Mouse (Mus musculus) kidney, embryonic 16.5 days (tissue): ENCODE results near the gene Txlnb. TPM values are rescaled to one million over a fixed set of nuclear protein-coding genes. Genes with fewer than 3 reads are reported as not detected.
"Not testable (repeated sequence)": the region's sequence is repeated elsewhere in the genome, so short reads cannot be mapped to it uniquely, and the experiment has no call there.

Experiments used
- ATAC-seq: fragments of 200-750 bp; cut with Nextera tagmentation; 2 replicates; pipeline ENCODE4 v1.8.0; 2017; ENCODE audit warnings: moderate TSS enrichment; ENCODE audit not compliant: low FRiP score, low TSS enrichment
- H3K27ac ChIP-seq: fragments of 300-500 bp; sonication (generic); 2 replicates; pipeline ENCODE4 v1.5.1; 2014; ENCODE audit warnings: low read length
- H3K27me3 ChIP-seq: fragments of 300-500 bp; sonication (generic); 2 replicates; pipeline ENCODE4 v1.6.1; 2014; ENCODE audit warnings: low read length, control low read depth, mixed read lengths; ENCODE audit not compliant: insufficient read depth
- H3K36me3 ChIP-seq: fragments of 300-500 bp; sonication (generic); 2 replicates; pipeline ENCODE4 v1.6.1; 2014; ENCODE audit warnings: low read length, control low read depth, mixed read lengths; ENCODE audit not compliant: insufficient read depth
- H3K4me1 ChIP-seq: fragments of 300-500 bp; sonication (generic); 2 replicates; pipeline ENCODE4 v1.6.1; 2014; ENCODE audit warnings: low read length, control low read depth, mixed read lengths; ENCODE audit not compliant: insufficient read depth
- H3K4me2 ChIP-seq: fragments of 300-500 bp; sonication (generic); replicated peaks from 2 replicates; pipeline ENCODE4 v1.6.1; 2014; ENCODE audit warnings: low read depth, low read length
- H3K4me3 ChIP-seq: fragments of 300-500 bp; sonication (generic); 2 replicates; pipeline ENCODE4 v1.5.1; 2014; ENCODE audit warnings: mild to moderate bottlenecking, low read length
- H3K9ac ChIP-seq: fragments of 300-500 bp; sonication (generic); replicated peaks from 2 replicates; pipeline ENCODE4 v1.6.1; 2014; ENCODE audit warnings: low read length
- H3K9me3 ChIP-seq: fragments of 300-500 bp; sonication (generic); 2 replicates; pipeline ENCODE4 v1.6.1; 2016; ENCODE audit warnings: low read length, control low read depth
- WGBS: fragments of 180-500 bp; shearing (Covaris S2); extraction: QIAGEN DNeasy Blood & Tissue Kit; methylation state at CpG from one replicate; pipeline ENCODE4 v1.1.7; 2014; 5-methylcytosine and 5-hydroxymethylcytosine counted together
- polyA plus RNA-seq: library from polyadenylated mRNA; unstranded; fragments of >200 nt; fragmentation: Nextera tagmentation; extraction: Ambion mirVana; gene quantifications from 2 replicates; pipeline ENCODE4 v1.2.1, GENCODE M21; 2015

Gene Txlnb
- polyA plus RNA-seq, 1 experiment from 2014 or later: 0.91 TPM

GRCm38 (mm10) chr10:17801788-17802187 lies 5.8 kb downstream of the Txlnb start:
- no peak for ATAC-seq
- Histone ChIP-seq H3K27ac (no peak overlapping the region), H3K4me2 (no peak overlapping the region), H3K4me3 (no peak overlapping the region), H3K27me3 (no peaks in the 10 kb centered on the region), H3K9me3 (no peaks in the 10 kb centered on the region), H3K36me3 (no peaks in the 10 kb centered on the region), H3K9ac (no peak overlapping the region), H3K4me1 (peaks cover 7% of the 10 kb centered on the region)
- WGBS: 73% methylated on average over 2 of the region's 2 CpGs

- H3K9ac ChIP-seq: no peak overlapping the region
These were observed 12.5 kb downstream of the Txlnb start for GRCm38 (mm10) chr10:17808526-17808925.

GRCm38 (mm10) chr10:17815052-17815451 lies 19.0 kb downstream of the Txlnb start:
- 81% methylated on average over 11 of the region's 11 CpGs for WGBS
- H3K4me3 ChIP-seq: no peak overlapping the region
- H3K9ac ChIP-seq: no peak overlapping the region
- no peaks in the 10 kb centered on the region; the same call in 1 of the 2 replicates for H3K9me3 ChIP-seq
- ATAC-seq: no peak
- no peak overlapping the region for H3K4me2 ChIP-seq
- H3K27ac ChIP-seq: no peak overlapping the region
- no peaks in the 10 kb centered on the region for H3K4me1 ChIP-seq
- no peaks in the 10 kb centered on the region for H3K27me3 ChIP-seq
- no peaks in the 10 kb centered on the region for H3K36me3 ChIP-seq

More at GRCm38 (mm10) chr10:17808526-17808925, 12.5 kb downstream of the Txlnb start:
- Histone ChIP-seq H3K36me3 (no peaks in the 10 kb centered on the region), H3K4me1 (no peaks in the 10 kb centered on the region), H3K9me3 (no peaks in the 10 kb centered on the region), H3K27ac (no peak overlapping the region), H3K4me2 (no peak overlapping the region), H3K4me3 (no peak overlapping the region), H3K27me3 (no peaks in the 10 kb centered on the region)
- ATAC-seq: no peak
- 98% methylated on average over 1 of the region's 1 CpGs for WGBS

- 88% methylated on average over 7 of the region's 7 CpGs for WGBS
- H3K4me1 ChIP-seq, H3K4me3 ChIP-seq, H3K27ac ChIP-seq, H3K4me2 ChIP-seq, H3K9ac ChIP-seq, H3K27me3 ChIP-seq, H3K9me3 ChIP-seq, H3K36me3 ChIP-seq, ATAC-seq: not testable (repeated sequence)
These were observed 24.4 kb downstream of the Txlnb start for GRCm38 (mm10) chr10:17820422-17820821.

GRCm38 (mm10) chr10:17827391-17827790 lies 31.4 kb downstream of the Txlnb start:
- Histone ChIP-seq H3K36me3 (no peaks in the 10 kb centered on the region), H3K4me1 (no peaks in the 10 kb centered on the region), H3K4me2 (peak overlapping the region; percentile 45), H3K9me3 (no peaks in the 10 kb centered on the region), H3K27me3 (no peaks in the 10 kb centered on the region), H3K27ac (no peak overlapping the region), H3K9ac (peak overlapping the region; percentile 53), H3K4me3 (peak overlapping the region; percentile 15)
- 8% methylated on average over 12 of the region's 12 CpGs for WGBS
- no peak for ATAC-seq

GRCm38 (mm10) chr10:17829205-17829604 lies 33.2 kb downstream of the Txlnb start:
- H3K4me1 ChIP-seq: no peaks in the 10 kb centered on the region
- H3K4me2 ChIP-seq: no peak overlapping the region
- H3K36me3 ChIP-seq: no peaks in the 10 kb centered on the region
- no peaks in the 10 kb centered on the region for H3K27me3 ChIP-seq
- WGBS: 56% methylated on average over 4 of the region's 4 CpGs
- H3K4me3 ChIP-seq: no peak overlapping the region
- no peaks in the 10 kb centered on the region for H3K9me3 ChIP-seq
- no peak overlapping the region for H3K9ac ChIP-seq
- ATAC-seq: no peak
- no peak overlapping the region for H3K27ac ChIP-seq

GRCm38 (mm10) chr10:17831041-17831440 lies 35.0 kb downstream of the Txlnb start:
- Histone ChIP-seq H3K9me3 (no peaks in the 10 kb centered on the region), H3K4me1 (0 out of 2 replicates have a peak, but pooled peaks cover 4% of the 10 kb centered on the region), H3K36me3 (no peaks in the 10 kb centered on the region), H3K4me3 (no peak overlapping the region), H3K4me2 (no peak overlapping the region), H3K27me3 (no peaks in the 10 kb centered on the region), H3K9ac (no peak overlapping the region), H3K27ac (no peak overlapping the region)
- ATAC-seq: no peak
- WGBS: 67% methylated on average over 3 of the region's 3 CpGs

- H3K27ac ChIP-seq: no peak overlapping the region
- WGBS: 80% methylated on average over 6 of the region's 6 CpGs
- no peaks in the 10 kb centered on the region for H3K27me3 ChIP-seq
- ATAC-seq: no peak
- no peak overlapping the region for H3K4me3 ChIP-seq
- H3K4me2 ChIP-seq: no peak overlapping the region
- H3K36me3 ChIP-seq: no peaks in the 10 kb centered on the region
- no peaks in the 10 kb centered on the region for H3K9me3 ChIP-seq
- H3K9ac ChIP-seq: no peak overlapping the region
- 0 out of 2 replicates have a peak, but pooled peaks cover 4% of the 10 kb centered on the region for H3K4me1 ChIP-seq
These were observed 39.0 kb downstream of the Txlnb start for GRCm38 (mm10) chr10:17835031-17835430.

- WGBS: 90% methylated on average over 1 of the region's 1 CpGs
- no peaks in the 10 kb centered on the region for H3K36me3 ChIP-seq
- H3K4me1 ChIP-seq: 0 out of 2 replicates have a peak, but pooled peaks cover 4% of the 10 kb centered on the region
These were observed 40.2 kb downstream of the Txlnb start for GRCm38 (mm10) chr10:17836275-17836674.

GRCm38 (mm10) chr10:17842030-17842429 lies 46.0 kb downstream of the Txlnb start:
- 85% methylated on average over 3 of the region's 3 CpGs for WGBS
- ATAC-seq: no peak
- Histone ChIP-seq H3K27ac (no peak overlapping the region), H3K27me3 (no peaks in the 10 kb centered on the region), H3K4me2 (no peak overlapping the region), H3K9me3 (no peaks in the 10 kb centered on the region), H3K36me3 (no peaks in the 10 kb centered on the region), H3K4me3 (no peak overlapping the region), H3K9ac (no peak overlapping the region), H3K4me1 (no peaks in the 10 kb centered on the region)

More at GRCm38 (mm10) chr10:17836275-17836674, 40.2 kb downstream of the Txlnb start:
- Histone ChIP-seq H3K4me3 (no peak overlapping the region), H3K9ac (no peak overlapping the region), H3K27me3 (no peaks in the 10 kb centered on the region), H3K27ac (no peak overlapping the region), H3K4me2 (no peak overlapping the region), H3K9me3 (no peaks in the 10 kb centered on the region)
- no peak for ATAC-seq
